Mouse (Mus musculus) lung, postnatal 36 days (tissue): ENCODE measurements around the gene Opa3.

ENCODE experiments used
- DNase-seq: peaks from one replicate; pipeline ENCODE4 v3.0.0; 2022; ENCODE audit warnings: mixed read lengths

The Opa3 gene

DNA sequence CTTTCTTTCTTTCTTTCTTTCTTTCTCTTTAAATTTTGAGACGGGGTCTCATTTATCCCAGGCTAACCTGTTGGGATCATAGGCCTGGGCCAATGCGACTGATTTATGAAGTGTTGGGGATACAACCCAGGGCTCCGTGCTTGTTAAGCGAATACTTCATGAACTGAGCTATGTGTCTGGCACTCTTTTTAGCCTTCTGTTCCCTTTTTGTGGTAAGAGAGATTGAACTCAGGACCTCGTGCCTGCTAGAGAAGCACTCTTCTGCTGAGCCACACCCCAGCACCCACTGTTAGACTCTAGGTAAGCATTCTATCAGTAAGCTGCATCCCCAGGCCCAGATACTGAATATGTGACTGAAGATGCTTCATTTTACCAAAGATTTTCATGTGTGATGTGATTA, 10.6 kb upstream of the Opa3 start:
- DNase-seq = peak; percentile 51

DNA sequence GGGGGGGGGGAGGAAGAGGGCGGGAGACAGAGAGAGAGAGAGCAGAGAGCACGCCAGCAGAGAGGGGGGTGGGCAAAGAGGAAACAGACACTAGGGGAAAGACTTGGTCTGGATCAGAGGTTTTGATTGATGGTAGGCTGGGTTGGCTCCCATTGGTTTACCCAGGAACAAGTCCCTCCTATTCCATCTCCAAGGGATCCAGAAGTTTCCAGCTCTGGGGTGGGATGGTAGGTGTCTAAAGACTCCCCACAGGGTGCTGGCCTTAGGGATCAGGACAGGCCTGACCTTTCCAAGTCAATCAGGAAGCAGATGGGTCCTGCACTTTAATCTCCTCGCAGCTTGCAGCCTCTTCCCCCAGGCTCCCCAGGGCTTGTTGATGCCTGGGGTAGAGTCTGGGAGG, 10.2 kb upstream of the Opa3 start:
- DNase-seq = no peak

DNA sequence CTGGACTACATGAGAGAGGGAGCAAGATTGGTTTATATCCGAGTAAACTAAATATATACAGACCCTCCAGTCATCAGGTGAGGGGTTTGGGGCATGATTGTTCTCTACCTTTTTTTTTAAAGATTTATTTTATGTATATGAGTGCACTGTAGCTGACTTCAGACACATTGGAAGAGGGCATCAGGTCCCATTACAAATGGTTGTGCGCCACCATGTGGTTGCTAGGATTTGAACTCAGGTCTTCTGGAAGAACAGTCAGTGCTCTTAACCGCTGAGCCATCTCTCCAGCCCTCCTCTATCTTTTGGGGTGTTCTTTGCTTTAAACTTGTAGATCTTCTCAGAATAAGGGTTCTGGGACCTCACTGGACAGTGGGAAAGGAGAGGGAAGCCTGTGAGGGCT, 8.1 kb upstream of the Opa3 start:
- no peak for DNase-seq

DNA sequence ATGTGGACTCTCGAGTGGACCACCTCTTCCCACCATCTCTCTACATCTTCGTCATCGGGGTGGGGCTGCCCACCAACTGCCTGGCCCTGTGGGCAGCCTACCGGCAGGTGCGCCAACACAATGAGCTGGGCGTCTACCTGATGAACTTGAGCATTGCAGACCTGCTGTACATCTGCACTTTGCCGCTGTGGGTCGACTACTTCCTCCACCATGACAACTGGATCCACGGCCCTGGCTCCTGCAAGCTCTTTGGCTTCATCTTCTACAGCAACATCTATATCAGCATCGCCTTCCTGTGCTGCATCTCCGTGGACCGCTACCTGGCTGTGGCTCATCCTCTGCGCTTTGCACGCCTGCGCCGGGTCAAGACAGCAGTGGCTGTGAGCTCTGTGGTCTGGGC, 5.9 kb upstream of the Opa3 start:
- no peak for DNase-seq

DNA sequence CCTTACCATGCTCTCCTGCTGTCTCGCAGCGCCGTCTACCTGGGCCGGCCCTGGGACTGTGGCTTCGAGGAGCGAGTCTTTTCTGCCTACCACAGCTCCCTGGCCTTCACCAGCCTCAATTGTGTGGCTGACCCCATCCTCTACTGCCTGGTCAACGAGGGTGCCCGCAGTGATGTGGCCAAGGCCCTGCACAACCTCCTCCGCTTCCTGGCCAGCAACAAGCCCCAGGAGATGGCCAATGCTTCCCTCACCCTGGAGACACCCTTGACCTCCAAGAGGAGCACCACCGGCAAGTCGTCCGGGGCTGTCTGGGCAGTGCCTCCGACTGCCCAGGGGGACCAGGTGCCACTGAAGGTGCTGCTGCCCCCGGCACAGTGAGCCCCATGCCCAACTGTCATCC, 5.3 kb upstream of the Opa3 start:
- no peak for DNase-seq

DNA sequence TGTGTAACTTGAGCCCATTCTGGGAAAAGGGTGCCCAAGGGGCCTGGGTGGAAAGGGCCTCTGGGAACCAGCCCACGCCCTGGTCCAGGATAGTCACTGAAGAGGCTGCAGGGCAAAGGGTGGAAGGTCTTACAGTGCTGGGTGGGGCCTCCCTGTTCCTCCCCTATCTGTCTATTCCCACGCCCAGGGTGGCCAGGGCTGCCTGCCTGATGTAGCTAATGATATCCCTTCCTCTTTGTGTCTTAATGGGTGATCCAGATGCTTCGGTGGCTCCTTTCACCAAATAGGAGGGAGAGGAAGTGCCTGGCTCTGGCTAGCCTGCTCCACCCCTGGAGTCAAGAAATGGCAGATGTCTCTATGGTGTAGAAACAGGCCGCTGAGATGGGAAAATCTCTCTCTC, 3.2 kb upstream of the Opa3 start:
- DNase-seq = no peak

DNA sequence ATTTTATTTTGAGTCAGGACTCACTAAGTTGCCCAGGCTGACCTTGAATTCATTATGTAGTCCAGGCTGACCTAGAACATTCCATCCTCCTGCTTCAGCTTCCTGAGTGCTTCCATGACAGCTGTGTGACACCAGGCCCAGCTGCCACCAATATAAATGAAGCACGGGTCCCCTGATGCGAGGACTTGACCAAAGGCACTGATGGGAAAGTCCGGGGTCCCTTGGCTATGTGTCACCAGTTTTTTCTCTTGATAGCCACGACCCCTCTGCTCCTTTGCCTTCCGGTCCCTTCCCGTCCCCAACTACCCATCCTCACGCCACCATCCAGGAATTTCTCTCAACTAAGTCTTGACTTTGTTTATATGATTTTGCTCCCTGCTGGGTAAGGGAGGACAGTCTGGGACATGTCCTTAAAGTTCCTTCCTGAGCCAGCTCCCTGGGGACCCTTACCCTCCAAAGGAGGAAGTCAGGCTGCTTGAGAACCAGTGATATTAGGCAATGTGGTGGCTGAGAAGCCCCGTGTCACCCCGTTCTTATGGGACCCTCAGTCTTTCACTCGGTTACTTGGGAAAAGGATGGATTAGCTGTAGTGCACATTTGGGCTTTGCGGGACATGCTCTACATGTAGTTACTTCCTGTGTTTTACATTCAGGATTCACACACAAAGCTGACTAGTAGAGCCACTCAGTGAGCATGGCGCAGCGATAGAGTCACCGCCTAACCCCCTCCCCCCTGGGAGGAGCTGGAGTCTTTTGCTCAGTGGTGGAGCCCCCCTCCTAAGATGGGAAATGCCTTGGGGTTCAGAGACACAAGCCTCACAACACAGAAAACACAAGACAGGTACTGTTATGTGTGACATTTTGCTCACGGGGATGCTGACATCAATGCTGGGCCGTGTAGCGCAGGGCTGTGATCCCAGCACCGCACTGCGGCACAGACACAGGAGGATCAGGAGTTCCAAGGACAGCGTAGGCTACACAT, 1.0 kb upstream of the Opa3 start:
- peak; percentile 45 for DNase-seq

DNA sequence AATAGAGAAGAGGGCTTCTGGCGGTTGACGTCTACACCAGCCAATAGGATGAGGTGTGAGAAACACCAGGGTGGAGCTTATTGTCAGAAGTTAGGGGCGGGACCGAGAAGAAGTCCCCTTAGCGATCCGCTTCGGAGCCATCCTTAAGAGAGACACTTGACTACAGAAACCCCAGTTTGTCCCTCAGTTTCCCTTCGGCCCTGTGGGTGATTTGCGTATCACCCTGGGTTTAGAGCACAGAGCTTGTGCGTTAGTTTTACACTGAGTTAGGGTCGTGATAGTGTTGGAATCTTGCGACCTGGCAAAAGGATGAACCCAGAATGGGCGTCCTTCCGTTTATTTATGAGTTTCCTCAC, 637 bp downstream of the Opa3 start:
- no peak for DNase-seq

DNA sequence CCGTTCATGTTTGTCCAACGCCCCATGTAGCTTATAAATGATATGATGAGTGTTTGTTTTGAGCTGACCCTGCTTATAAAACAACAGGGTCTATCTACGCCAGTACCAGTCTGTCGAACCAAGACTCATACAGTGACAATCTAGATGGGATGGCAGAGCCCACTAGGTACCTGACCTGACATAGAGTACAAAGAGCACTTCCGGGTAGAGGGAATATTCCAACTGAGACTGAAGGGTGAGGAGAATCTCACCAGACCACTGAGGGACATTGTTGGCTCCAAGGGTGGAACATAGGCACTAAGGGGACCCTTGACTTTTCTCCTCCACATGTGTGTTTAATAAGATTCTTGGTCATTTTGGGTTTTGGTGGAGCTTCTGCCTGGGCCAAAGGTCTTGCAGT, 1.3 kb downstream of the Opa3 start:
- no peak for DNase-seq

DNA sequence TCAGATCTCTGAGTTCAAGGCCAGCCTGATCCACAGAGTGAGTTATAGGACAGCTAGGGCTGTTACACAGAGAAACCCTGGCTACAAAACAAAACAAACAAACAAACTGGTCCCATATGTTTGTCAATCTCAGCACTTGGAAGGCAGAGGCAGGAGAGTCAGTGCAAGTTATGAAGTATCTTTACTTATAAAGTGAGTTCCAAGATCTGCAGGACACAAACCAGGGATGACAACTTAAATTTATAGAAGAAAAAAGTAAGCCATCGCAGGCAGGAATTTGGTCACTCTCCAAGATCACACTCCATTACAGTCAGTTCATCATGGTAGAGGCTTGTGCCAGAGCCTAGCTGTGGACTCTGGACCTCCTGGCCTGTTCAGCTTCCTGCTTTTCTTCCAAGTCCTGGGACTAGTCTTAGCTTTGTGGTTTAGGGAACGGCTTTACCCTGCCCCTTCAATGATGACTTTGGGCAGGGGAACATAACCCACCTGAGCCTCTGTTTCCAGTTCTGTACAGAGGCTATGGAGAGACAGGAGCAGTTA, 2.0 kb downstream of the Opa3 start:
- DNase-seq = no peak

DNA sequence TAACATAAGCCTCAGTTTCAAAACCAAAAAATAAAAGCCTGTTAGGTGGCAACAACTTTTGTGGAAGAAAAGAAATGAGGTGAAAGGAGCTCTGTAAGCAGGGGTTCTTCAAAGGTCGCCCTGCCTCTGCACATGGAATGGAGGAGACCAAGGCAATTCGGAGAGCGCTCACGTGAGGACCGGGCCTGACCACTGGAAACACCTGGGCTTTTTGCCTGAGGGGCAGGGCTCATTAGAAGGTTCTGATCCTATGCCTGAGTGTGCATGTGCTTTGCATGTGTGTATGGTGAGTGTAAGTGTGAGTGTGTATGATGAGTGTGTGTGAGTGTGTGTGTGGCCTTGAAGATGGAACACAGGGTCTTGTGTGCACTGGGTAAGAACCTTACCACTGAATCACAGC, 2.8 kb downstream of the Opa3 start:
- no peak for DNase-seq

DNA sequence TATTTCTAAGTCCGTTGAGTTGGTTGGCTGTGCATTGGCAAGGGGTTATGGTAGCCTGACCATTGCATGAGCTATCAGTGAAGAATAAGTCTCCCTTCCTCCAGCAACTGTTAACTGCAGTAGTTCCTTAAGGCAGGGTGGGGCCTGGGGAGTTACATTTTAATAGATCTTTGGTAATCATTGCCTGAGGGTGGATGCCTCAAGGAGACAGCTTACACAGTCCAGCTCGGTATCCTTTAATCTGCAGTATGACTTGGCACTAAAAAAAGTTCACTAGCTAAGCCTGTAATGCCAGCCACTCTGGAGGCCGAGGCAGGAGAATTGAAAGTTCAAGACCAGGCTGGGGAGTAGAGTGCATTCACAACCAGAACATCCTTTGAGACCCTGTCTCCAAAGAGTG, 3.7 kb downstream of the Opa3 start:
- no peak for DNase-seq

DNA sequence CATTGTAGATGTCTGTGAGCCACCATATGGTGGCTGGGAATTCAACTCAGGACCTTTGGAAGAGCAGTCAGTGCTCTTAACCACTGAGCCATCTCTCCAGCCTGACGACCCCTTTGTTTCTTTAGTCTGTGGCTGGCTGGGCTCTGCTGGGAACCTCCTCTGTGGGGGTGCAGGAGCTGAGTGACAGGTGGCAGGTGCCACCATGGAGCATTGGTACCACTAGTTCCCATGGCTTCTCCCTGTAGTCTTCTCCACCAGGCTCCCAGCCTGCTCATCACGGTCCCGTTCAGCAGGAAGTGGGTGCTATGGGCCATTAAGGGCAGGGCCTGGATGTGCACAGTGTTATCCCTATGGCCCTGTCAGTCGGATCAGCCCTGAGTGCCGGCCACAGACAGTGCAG, 6.5 kb downstream of the Opa3 start:
- no peak for DNase-seq

DNA sequence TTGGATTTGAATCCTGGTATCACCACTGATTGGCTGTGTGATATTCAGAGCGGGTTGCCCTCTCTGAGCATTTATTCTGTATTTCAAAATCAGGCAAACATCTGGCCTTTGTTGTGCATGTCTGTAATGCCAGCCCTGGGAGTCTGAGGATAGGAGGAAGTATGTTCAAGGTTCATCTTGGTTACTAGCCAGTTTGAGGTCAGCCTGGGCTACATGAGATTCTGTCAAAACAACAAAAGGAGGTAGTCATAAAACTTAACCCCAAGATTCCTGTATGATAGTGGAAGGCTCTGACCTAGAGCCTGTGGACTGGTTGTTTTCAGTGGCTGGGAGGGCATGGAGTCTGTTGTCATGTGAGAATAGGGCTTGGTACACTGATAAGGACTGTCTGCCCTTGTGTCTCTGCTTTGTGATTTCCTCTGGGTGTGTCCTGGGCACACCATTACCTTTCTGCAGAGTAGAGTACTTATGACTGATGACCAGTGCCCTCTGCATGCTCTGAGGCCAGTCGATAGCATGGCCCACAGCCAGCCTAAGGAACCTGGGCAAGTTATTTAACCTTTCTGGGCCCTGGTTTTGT, 7.0 kb downstream of the Opa3 start:
- DNase-seq = no peak

DNA sequence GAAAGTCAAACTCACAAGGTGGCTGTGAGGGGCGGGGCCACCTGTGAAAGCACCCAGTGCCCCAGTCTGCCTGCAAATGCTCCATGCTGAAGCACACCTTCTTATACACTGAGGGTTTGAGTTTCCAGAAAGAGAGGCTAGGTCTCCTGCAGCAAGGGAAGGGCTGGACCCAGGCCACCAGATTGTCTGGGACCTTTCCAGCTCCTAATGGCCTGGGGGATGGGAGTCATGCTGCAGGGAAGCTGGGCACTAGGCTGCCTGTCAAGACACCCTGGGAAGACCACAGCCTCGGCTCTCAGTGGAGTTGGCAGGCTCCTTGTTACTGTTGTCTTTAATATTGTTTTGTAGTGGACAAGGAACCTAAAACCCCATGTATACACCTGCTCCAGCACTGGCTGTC, 8.3 kb downstream of the Opa3 start:
- no peak for DNase-seq

DNA sequence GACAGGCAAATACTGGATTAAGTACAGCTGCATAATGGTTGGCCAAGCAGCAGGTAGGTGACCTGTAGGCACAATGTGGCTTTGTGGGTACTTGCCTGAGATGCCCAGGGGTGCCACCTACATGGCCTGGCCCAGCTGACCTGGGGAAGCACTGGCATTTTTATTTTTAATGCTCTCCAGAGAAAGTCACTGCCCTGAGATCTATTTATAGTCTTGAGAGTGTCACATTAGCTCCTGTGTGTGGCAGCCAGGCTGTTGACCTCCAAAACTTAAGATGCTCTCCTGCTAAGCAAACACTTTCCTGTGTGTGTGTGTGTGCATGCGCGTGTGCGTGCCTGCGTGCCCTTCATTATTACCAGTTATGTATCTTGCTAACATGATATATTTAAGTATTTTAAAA, 10.2 kb downstream of the Opa3 start:
- peak; percentile 71 for DNase-seq

DNA sequence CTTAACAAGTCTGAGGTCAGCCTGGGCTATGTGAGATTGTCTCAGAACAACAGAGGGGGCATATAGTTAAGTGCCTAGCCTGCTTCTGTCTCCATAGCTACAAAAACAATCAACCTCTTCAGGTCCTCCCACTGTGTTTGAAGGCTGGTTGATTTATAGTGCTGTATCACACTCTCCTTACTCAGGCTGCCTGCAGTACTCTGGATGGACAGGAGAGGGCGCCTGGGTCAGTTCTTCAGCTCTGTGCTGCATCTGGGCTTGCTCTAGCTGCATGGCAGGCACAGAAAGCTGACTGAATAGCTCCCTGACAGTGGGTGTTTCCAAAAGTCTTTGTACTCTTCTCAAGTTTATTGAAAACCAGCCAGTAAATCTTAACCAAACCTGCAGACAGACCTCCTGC, 11.3 kb downstream of the Opa3 start:
- peak; percentile 96 for DNase-seq

DNA sequence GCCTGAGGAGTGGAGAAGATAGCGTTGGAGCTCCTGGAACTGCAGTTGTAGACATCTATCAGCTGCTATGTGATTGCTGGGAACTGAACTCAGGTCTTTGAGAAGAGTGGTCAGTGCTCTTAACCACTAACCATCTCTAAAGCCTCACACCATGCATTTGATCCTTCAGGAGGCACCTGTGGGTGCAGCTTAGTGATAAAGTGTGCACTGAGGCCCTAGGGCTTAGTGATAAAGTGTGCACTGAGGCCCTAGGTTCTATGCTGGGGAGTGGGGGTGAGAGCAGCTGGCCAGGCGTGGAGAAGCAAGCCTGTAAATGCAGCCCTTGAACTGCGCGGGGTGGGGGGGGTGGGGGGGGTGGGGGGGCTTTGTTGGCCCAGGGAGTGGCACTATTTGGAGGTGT, 11.9 kb downstream of the Opa3 start:
- no peak for DNase-seq

DNA sequence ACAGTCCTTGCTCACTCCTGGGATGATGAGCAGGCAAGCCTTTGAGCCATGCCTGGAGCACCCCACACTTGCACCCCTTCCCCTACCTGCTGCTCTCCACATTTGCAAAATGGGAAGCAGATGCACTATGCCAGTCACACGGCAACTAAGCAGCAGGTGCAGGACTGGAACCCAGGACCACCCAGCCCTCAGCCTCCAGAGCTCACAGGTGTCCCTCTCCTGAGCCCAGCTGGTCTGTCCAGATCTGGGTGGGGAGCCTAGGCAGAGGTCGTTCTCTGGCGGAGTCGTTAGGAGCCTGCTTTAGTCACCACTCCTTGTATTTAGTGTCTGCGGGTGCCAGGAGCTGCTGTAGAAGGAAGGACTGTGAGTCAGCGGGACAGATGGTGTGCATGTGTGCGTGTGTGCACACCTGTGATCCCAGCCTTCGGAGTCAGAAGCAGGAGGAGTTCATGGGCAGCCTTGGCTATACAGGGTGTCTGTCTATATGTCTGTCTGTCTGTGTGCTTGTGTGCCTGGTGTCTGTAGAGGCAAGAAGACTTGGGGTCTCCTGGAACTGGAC, 12.8 kb downstream of the Opa3 start:
- DNase-seq = no peak

DNA sequence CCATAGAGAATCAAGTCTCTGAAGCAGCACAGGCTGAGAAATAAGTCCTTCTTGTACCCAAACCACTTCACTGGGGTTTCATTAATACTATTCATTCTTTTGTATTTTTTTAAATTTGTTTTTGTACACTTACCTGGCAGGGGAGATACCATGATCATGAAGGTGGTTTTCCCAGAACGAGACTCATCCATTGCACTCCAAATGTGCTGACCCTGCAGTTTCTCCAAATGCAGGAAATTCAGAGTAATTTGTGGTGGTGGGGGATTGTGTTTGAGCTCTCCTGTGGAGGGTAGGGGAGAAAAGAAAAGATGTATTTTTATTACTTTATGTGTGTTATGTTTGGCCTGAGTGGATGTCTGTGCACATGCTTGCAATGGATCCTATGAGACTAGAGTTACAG, 13.9 kb downstream of the Opa3 start:
- no peak for DNase-seq

DNA sequence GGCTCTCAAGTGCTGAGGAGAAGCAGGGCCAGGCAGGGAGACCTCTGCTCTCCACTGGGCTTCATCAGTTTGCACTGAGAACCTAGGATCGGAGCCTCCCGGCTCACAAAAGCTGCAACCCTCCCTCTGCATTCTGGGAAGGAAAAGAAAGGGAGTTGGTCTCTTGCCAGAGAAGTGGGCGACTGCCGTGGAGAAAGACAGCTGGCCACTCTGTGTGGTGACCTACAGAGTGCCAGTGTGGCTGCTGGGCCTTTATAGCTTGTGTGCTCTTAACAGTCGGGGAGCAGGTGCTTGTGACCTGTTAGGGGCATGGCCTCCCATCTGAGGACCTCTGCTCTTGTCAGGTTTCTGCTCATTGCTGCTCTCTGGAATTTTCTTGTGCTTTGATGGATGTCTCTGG, 15.7 kb downstream of the Opa3 start:
- DNase-seq = no peak

DNA sequence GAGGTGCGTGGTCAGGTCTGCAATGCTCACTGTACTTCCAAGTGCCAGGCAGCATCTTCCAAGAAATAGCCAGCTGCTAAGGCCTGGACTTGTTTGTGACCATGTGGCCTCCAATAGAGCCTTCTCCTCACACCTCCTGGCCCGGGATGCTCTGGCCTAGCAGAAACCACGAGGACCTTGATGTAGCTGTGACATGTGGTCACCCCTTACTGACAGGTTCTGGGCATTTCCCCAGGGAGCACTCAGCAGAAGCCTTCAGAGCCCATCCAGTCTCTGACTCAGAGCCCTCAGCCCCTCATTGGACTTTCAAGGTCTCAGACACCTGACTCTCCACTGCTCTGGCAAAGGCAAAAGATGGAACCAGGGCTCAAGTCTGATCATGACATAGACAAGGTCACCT, 16.9 kb downstream of the Opa3 start:
- DNase-seq = no peak

DNA sequence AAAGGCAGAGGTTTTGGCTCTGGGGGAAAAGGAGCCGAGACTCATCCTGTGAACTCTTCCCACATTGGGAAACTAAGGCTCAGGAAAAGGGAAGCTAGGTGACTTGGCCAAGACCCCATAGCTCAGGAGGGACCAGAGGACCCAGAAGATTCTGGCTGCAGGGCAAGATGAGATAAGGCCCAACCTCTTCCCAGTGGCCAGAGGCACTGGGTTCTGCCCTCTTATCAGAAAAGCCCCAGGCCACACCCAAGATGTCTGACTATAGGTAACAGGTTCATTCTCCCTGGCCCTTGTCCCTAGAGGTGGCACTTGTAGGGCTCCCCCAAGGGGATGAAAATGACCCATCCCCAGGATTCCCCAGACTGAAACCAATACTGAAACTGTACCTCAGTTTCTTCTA, 18.7 kb downstream of the Opa3 start:
- DNase-seq = no peak

DNA sequence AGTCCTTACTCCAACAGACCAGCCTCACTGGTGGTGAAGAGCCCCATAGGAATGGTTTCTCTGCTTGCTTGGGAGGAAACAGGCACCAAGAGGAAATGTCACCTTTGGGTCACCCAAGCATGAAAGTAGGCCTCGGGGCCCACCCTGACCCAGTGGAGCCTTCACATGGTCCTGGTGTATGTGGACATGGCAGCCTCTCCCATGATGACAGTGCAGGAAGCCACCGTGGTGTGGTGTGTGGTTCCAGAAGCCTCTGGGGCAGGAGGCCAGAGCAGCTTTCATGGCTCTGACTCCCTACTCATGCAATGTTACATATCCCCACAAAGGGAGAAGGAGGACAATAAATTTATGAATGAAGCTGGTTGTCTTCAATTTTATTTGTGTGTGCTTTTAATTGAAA, 19.4 kb downstream of the Opa3 start:
- DNase-seq = no peak
